Mouse (Mus musculus) lung, postnatal 25 days (tissue): ENCODE results near the gene Stub1.
A peak's percentile ranks its signal among the peaks of the same experiment; 100 is the strongest.
"Not testable (repeated sequence)": the region's sequence is repeated elsewhere in the genome, so short reads cannot be mapped to it uniquely, and the experiment has no call there.

ENCODE experiments used
- DNase-seq: peaks from one replicate; pipeline ENCODE4 v3.0.0; 2022; ENCODE audit warnings: low spot score

The Stub1 gene

DNA sequence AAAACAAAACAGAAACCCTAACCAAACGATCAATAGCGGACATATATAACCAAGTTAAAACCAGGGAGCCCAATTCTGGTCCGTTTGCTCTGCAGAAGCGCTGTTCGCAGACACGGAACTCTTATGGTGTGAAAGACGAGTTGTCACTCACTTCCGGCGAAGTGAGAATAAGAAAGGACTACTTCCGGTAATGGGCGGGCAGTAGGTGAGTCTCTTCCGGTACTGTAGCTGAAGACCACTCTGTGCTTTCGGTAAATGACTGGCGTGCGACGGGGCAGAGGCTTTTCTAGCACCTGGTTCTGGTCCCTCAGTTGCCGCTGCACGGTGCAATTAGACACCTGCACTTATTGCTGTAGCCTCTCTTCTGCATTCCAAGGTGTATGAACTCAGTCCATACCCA is 9.8 kb downstream of the Stub1 start, which contains the start of gene Wdr24:
TSS of gene Wdr24 (plus strand) at position 176 of the 400 bp plus-strand sequence.
- DNase-seq = peak; percentile 82

DNA sequence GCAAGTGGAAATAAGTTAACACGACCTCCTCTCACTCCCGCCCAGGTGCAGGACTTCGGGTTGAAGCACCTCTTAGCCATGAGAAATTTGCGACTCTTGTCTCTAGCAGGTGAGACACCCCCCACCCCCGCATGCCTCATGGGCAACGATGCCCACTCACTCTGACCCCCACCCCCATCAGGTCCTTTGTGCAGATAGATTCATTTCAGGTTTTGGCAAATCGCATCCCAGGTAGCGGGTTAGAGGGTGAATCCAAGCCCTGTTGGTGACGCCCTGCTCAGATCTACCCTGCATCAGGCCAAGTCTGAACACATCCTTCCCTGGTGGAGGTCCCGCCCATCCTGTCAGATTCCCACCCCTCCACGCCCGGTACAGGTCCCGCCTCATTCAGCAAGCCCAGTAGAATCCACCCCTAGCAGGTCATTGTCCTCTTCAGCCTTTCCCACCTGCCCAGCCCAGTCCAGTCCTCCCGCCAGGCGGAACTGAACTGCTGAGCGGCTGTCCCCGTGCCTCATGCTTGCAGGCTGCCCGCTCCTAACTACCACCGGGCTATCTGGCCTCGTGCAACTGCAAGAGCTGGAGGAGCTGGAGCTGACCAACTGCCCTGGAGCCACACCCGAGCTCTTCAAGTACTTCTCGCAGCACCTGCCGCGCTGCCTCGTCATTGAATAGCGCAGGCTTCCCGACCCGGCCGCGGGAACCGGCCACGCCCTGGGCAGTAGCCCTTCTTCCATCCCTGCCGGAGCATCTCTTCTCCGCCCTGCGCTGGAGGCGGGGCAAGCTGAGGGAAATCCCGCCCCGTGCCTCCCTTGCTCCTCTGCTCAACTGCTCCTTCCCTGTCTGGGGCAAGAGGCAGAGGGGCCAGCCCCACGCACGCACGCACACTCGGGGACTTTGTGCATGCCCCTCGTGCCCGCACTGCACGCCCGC is 14.1 kb downstream of the Stub1 start:
- DNase-seq = no peak

DNA sequence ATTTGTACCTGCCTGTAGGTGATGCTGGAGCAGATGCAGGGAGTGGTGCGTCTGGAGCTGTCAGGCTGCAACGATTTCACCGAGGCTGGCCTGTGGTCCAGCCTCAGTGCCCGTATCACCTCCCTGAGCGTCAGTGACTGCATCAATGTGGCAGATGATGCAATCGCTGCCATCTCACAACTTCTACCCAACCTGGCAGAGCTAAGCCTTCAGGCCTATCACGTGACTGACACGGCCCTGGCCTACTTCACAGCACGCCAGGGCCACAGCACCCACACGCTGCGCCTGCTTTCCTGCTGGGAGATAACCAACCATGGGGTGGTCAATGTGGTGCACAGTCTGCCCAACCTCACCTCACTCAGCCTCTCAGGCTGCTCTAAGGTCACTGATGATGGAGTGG is 15.5 kb downstream of the Stub1 start:
- no peak for DNase-seq

DNA sequence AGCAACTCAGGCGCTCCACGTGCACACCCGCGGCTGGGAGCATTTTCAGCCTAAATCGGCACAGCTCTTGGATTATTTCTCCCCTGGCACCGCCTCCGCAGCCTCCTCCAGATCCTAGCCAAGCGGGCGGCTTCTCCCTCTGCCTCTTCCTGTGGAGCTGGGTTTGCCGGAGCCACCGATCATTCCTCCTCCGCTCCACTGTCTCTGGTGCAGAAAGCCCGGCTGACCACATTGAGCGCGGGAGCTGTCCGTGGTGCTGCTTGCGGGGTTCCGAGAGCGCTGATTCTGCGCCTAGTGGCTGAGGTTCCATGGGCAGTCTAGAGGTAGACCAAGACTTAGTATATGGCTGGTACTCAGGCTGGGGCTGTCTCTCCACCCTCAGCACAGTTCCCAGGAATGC is 19.7 kb downstream of the Stub1 start:
- peak; percentile 68 for DNase-seq

DNA sequence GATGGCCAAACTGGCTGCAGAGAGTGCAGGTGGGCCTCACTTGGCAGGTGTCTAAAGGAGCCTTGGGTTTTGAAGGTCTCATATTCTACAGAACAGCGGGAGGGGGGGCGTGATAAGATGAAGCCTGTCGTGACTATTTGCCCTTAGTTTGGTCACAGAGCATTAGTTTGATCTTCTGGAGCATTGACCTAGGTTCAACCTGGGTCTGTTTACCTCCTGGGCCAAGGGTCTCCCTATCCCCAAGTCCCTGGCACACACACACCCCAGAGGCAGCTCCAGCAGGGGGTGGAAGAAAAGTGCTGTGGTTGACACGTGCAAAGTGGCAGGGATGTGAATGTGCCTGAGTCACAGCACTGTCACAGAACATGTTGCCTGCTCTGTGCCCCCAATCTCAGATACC is 22.3 kb downstream of the Stub1 start:
- no peak for DNase-seq

DNA sequence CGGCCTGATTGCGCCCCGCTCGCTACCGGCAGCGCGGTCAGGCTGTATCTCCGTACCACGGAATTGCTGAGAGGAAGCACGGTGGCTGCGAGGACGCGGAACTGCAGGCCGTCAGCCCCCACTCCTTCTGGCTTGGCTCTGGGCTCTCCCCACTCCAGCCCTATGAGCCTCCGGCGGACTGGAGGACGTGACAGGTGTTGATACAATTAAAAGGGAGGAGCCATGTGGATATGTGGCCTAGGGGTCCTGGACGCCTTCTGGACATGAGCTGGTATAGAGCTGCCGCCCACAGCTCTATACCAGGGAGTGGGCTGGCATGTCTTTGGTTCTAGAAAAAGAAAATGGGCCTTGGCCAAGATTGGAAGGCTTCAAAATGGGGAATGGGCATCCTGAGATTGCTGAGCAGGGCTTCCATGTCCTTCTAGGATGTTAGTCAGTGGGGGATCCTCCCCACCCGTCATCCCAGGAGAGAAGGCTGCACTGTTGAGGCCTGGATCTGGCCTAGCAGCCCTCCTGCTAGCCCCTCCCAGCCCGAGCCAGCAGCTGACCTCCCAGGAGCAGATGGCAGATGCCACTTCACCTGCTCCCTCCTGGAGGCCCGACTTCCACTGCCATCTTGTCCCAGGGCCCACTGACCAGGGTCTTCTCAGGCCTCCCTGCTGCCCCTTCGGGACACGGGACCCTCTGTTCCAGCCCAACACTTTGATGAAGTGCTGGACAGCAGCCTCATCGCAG is 23.4 kb downstream of the Stub1 start:
- DNase-seq = no peak

DNA sequence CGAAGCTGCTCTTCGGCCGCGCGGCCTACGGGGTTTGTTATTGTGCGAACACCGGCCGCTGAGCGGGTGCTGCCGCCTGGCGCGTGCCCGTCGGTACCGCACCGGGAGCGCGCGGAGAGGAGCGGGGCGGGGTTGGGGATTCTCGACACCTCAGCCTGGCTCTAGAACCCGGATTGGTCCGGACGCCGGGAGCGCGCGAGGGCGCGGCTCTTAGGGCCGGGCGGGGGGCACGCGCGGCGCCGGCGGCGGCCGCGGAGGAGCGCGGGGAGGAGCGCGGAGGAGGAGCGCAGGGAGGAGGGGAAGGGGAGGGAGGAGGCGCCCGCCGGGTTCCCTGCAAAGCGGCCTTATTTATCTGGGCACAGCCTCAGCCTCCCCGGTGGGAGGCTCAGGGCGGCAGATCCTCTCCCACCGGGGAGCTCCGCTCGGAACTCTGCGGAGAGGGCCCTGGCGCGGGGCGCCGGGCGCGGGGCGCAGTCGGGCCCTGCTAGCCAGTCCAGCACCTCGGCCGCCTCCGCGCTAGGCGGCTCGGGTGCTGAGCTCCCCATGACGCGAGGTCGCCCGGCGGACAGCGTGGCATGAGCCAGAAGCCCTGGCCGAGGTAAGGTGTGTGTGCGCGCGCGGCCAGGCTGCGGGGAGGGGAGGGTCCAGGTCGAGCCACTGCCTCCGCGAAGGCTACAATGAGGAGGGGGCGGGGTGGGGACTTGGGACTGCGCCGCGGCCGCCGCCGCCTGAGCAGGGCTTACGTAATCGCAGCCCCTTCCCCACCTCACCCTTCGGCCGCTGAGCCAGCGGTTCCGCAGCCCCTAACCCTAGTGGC is 24.2 kb downstream of the Stub1 start, which contains the start of gene Fbxl16:
TSS of gene Fbxl16 (plus strand) at position 297 of the 817 bp plus-strand sequence.
- DNase-seq = peak; percentile 45

DNA sequence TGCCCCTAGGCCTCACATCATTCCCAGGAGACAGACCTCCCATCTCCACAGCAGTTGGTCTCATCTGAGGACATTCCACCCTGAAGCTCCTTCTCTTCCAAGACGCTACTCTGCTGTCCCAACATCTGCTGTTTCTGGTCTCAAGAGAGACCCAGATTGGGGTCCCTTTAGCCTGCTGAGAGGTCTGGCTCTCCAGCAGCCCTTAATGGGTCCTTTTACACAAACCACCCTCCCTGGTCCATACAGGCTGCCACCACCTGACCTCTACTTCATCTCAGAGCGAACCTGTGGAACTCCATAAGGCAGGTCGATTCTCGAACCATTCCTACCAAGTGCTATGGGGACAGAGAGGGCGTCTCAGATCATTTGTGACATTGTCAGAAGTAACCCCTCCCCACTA is 25.2 kb downstream of the Stub1 start:
- no peak for DNase-seq

DNA sequence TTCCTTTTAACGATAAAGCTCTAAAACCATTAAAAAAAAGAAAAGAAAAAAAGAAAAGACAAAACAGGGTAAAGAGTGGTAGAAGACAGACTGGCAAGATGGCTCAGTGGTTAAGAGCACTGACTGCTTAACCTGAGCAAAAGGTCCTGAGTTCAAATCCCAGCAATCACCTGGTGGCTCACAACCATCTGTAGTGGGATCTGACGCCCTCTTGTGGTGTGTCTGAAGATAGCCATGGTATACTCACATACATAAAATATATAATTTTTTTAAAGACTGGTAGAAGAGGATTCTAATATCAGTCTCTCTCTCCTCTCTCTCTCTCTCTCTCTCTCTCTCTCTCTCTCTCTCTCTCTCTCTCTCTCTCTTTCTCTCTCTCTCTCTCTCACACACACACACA is 25.8 kb downstream of the Stub1 start:
- not testable (repeated sequence) for DNase-seq

DNA sequence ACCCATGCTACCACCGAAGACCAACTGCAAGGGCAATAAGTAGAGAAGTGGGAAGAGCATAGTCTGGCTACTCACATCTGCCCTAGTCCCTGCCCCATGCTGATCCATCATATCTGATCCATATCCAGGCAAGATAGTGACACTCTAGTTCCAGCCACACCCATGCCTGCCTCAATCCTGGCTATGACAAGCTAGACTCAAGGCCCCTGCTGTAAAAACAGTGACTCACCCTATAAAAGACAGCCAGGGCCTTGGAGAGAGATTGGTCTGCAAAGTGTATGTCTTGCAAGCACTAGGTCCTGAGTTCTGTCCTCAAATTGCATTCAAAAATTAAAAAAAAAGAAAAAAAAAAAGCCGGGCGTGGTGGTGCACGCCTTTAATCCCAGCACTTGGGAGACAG is 26.7 kb downstream of the Stub1 start:
- no peak for DNase-seq

DNA sequence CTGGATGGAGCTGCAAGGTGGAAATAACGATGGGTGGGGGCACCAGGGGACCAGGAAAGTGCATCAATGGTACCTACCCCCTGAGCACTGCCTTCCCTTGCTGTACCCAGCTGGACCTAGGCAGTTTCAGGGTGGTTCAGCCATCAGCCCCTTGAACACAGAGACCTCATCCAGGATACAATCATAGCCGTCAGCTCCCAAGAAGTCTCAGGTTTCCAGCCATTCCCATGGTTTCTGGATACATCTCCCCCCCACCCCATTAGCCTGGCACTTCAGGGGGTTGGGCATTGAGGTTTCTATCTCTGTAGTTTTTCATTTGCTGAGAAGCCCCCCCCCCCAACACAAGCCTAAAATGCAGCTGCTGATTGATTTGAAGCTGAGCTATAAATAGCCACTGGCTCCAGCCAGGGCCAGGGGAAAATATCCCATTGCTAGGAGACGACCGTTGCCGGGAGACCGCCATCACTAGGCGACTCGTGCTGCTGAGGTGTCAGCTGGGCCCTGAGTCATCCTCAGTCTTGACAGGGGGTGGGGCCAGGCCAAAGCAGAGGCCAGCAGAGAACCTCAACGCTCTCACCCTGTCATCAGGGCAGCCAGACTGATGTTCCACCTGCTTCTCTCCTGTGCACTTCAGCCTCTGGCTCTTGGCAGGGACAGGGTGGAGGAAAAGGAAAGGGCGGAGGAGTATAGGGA is 30.2 kb downstream of the Stub1 start:
- DNase-seq = no peak

DNA sequence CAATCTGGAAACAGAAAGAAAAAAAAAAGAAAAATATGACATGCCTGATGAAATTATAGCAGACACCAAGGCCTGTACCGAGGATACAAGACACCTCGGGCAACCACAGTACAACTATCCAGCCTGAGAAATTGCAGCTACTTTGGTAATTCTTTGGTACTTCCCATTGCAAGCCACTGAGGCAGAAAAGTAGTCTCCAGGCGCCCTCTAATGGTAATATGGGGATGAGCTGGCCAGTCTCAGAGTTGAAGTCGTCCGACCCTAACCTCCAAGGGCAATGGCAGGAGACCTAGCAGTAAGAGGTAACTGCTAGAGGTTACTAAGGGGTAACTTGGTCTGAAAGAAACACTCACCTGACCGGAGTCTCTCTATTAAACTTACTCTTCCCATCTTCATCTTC is 32.2 kb downstream of the Stub1 start:
- peak; percentile 83 for DNase-seq

DNA sequence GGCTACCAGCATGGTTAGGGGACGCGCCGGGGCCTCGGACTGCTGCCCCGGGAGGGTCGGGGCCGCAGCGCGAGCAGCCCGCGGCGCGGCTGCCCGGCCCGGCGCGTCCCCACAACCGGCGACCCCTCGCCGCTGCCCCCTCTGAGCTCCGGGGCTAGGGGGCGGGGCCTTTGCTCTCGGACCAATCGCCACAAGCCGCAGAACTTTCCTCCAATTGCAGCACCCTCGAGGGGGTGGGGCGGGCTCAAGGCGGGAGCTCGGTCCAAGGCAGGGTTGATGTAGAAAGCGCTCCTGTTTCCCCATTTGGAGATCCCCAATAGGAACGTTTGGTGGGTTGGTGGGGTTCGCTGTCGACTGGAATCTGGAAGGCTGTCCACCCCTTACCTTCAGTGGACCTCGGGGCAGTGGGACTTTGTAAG is 36.2 kb downstream of the Stub1 start, which contains the start of gene Metrn:
TSS of gene Metrn (minus strand) at position 186 of the 419 bp plus-strand sequence.
- DNase-seq = peak; percentile 88

DNA sequence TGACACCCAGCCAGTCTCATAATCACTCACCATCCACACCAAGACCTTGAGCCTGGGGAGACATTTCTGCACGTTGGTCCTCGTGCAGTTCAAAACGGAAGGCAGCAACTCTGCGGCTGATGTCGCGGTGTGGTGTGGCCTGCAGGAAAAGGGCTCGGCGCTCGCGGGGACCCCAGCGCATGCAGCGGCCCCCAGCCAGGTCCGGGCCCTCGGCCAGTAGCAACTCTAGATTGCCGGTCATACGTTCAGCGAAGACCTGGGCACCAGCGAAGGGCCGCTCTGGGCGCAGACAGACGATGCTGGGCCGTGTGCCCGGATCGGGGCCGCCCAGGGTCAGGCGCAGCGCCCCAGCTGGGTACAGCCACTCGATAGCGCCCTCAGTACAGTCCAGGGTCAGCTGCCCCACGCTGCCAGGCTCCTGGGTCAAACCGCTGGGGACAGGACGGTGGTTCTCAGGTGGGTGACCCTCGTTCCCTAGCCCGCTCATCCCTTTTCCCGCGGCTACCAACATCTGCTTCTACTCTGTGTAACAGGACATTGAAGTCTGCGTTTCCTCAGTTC is 36.9 kb downstream of the Stub1 start:
- DNase-seq = no peak

DNA sequence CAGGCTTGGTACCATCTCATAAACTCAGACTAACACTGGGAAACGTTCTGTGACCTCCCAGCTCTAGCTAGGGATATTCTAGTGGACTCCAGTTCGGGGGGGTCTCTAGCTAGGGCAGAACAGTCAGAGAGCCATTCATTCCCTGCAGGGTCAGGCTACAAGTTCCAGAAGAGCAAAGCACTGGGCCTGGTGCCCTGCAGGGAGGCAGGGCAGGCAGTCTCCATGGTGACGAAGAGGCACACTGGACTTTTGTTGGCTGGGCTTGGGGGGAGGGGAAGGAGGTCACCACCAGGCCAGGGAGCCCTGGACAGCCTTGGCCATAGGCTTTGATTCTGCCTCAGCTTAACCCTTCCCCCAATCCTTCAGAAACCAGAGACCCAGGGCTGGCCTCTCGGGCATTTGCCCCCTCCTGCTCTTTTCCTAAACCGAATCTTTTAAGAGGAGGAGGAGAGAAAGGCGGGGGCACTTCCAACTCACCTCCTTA is 37.6 kb downstream of the Stub1 start, which contains the start of gene AC134908.4:
TSS of gene AC134908.4 (minus strand) at position 51 of the 484 bp plus-strand sequence.
- no peak for DNase-seq

DNA sequence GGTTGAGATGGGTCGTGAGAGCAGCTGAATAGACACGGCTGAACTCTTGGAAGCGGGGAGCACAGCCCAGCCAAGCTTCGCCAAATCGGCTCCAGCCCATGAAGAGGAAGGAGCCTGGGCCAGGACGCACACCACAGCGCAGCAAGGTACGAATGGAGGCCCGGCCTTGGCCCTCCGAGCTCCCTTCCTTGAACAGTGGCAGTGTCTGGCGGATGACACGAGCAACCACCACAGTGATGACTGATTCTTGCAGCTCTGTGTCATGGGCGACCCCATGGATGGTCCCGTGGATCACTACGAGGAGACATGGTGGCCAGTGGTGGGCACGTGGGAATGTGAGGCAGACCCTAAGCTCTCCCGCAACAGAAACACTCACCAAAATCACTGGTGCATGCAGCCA is 38.2 kb downstream of the Stub1 start:
- no peak for DNase-seq

DNA sequence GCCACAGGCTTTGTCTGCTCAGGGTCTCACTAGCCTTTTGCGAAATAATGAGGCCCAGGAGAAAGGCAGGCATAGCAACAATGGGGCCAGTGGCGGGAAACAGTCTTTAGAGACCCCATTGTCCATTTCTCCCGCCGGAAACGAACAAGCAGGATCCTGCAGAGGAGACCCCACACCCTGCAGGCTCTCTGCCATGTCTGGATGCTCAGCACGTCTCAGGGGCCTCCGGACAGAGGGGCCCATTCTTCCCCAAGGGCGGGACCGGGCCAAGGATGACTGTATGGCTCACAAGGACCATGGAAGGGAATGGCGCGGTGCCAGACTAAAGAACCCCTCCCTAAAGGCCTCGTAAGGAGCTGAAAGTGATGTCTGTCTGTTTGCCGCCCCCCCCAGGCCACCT is 39.0 kb downstream of the Stub1 start:
- no peak for DNase-seq

DNA sequence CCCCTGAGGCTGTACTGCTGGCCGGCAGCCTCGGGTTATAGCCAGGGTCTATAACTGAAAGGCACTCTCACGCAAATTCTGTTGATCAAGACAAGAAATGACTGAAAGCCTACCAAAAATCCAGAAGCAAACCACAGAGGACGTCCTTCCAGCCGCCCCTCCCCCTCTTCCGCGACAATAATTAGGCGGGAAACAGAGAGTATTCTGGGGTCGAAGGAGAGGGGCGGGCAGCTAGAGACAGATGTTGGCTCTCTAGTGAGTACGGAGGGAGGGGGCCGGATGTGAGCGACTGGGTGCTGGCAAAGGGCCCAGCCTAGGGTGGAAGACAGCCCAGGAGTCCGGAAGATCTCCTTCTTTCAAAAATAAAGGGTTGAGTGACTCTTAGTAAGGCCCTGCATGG is 40.6 kb downstream of the Stub1 start, which contains the start of gene Fam173a:
TSS of gene Fam173a (minus strand) at position 287 of the 400 bp plus-strand sequence.
- DNase-seq = peak; percentile 77

DNA sequence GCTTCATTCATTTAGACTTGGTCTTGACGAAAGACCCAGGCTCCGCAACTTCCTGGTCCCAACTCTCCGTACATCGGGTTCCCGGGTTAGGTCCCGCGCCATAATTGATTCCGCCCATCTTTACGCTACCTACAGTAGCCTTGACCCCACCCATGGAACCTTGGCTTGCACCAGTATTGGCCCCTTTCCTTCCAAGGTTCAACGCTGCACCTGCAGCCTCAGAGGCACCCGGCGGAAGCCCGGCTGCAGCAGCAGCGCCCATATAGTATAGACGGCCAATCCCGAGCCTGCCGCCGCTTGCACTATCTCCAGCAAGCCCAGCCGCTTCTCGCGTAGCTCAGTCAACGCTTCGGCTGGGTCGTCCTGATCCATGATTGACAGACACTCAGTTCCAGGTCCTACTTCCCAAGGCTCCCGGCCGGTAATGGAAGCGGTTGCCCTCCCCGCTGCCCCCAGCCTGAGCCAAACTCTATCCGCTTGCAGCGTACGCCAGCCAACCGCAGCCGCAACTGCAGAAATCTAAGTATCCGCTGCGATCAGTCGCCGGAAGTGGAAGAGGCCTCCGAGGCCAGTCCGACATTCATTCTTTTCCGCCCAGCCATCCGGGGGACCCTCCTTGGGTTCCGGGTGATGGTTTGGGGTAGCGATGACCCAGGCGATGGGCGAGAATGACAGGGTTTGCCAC is 41.2 kb downstream of the Stub1 start:
- peak; percentile 77 for DNase-seq

DNA sequence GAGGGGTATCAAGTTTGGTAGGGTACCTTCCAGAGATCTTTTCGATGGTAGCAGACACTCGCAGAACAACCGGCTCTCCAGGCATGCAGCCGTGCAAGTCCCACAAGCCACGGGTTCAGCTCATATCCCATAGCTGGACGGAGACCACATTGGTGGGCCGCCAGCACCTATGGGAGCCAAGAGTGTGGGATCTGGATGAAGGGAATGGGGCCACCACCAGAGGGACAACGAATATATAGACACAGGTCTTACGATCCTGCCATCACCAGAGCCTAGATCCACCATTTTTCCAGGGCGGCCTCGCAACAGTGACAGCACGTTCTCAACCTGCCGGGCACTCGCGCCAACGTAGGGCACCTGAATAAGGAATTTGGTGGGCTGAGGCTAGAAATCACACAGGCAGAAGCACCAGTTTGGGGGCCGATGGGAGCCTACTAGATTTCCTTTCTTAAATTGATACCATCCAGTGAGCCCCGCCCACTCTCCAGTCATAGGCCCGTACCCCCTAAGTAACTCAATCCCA is 41.8 kb downstream of the Stub1 start:
- no peak for DNase-seq
